ENCODE assay signal across 8 mouse cellular contexts in the genomic region with DNA sequence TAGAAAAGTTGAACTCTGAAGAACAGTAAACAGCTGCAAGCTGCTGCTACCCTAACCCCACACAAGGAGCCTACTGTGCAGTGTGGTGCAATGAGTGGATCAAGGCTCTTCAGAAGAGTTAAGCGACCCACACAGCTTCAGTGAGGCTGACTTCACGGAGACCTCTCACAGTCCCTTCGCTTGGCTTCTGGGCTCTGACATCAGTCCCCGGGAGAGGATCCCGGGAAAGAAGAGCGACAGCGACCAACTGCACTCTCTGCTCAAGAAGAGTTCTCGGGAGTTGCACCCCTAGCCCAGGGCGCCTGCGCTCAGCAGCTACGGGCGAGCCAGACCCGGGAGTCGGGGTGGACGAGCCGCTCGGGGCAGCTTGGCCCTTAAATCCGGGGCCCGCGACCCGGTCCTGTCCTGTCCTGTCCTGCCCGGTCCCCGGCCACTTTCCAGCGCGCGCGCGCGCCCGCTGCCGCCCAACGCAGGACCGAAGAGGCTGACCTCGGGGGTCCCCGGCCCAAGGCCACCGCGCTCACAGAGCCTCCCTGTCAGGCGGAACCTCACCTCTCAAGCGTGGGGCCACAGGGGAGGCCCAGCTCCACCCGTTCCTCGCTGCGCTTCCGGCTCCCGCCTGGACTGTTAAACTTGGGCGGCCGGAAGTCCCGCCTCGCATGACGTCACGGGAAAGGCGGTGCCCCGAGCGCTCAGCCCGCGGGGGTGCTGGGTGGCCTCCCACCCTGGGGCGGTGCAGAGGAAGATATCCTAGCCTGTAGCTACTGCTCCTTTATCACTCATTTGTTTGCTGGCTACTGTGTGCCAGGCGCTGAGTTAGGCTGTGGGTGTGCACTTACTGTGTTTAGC. TPM values are rescaled to one million over a fixed set of nuclear protein-coding genes. Genes with fewer than 3 reads are reported as not detected.
DNase-seq lines count a peak whose midpoint lies in the region; ATAC-seq and TF ChIP-seq lines count a peak whose summit lies in the region.

A gene (minus strand): TSS at position 650 of the 849 bp plus-strand sequence.

- H3K36me3 ChIP-seq in hindbrain, embryonic 14.5 days (replicated peaks; ENCODE audit: control insufficient read depth, insufficient read depth): peaks cover 9% of the 10 kb centered on the region; the same call in 1 of the 2 replicates

- in situ Hi-C loops in Patski (cut with MboI; ENCODE audit: low pct_unique_long_range_greater_than_20kb): no loop called here

- H3K4me3 ChIP-seq in hindbrain, embryonic 14.5 days (replicated peaks; ENCODE audit: low read length): peak within 1 kb of the TSS; percentile 85

- CTCF ChIA-PET in Patski (lab: Charles Lee): interaction anchor here (0.9 kb wide), 1 partner anchor 10 kb away, joined by 3 read pairs; no protein-coding TSS in a partner anchor

- DNase-seq in Patski (ENCODE audit: low read depth, low spot score): peak; percentile 58
- DNase-seq in cerebellum, postnatal 14 days: peak; percentile 87 to 94
- peak; percentile 78 to 84 for DNase-seq in frontal cortex, postnatal 25 days (ENCODE audit: low spot score in 2 of 2)
- DNase-seq in hindbrain, embryonic 14.5 days (ENCODE audit: low spot score): peak; percentile 93
- peak; percentile 90 to 91 for DNase-seq in layer of hippocampus, postnatal 36 days
- DNase-seq in lung, postnatal 36 days: peak; percentile 97
- peak; percentile 94 for DNase-seq in retina, postnatal 1 day
- peak; percentile 92 to 97 for DNase-seq in urinary bladder, adult 18-20 months (ENCODE audit: low spot score in 2 of 2)

- peak; percentile 99 for ATAC-seq in Patski
- ATAC-seq in hindbrain, embryonic 14.5 days (ENCODE audit: low FRiP score): peak; percentile 96

- TF ChIP-seq CTCF in Patski (IDR thresholded peaks at IDR 0.05): no peak

- H3K4me1 ChIP-seq in hindbrain, embryonic 14.5 days (replicated peaks; ENCODE audit: control insufficient read depth, insufficient read depth, low read length): no peaks in the 10 kb centered on the region

- under 1% methylated on average over 57 of the region's 57 CpGs for WGBS in hindbrain, embryonic 14.5 days

- POLR2A ChIA-PET in Patski (lab: Charles Lee): interaction anchor here (0.9 kb wide), 1 partner anchor 14 kb away, joined by 3 read pairs; no protein-coding TSS in a partner anchor

- no peaks in the 10 kb centered on the region for H3K27me3 ChIP-seq in Patski
- H3K27me3 ChIP-seq in hindbrain, embryonic 14.5 days (ENCODE audit: control insufficient read depth, insufficient read depth, low read length): no peaks in the 10 kb centered on the region

- H3K9me3 ChIP-seq in hindbrain, embryonic 14.5 days (ENCODE audit: control insufficient read depth, low read length): no peaks in the 10 kb centered on the region

- peak within 1 kb of the TSS; percentile 60 for H3K4me2 ChIP-seq in hindbrain, embryonic 14.5 days (replicated peaks)

- peak within 1 kb of the TSS; percentile 81 for H3K9ac ChIP-seq in hindbrain, embryonic 14.5 days

- H3K27ac ChIP-seq in hindbrain, embryonic 14.5 days: peak within 1 kb of the TSS; percentile 73

RNA-seq across cellular contexts. Expression of the gene that starts here (rescaled TPM):
- polyA plus RNA-seq in Patski (2021): 24.3 TPM
- 14.9 and 16.1 TPM in 2 replicates for polyA plus RNA-seq in hindbrain, embryonic 14.5 days (2014; fragmentation: Nextera tagmentation; extraction: Ambion mirVana)
- 1 to 10 TPM; 2.1 to 3.1 TPM for total RNA-seq in layer of hippocampus, postnatal 36 days (2021)

Comparison
In these comparisons a context has a peak if more than half of its experiments do, and no peak if none do; other contexts are left out.
1. Peak in every context shown above with its lines: DNase-seq, ATAC-seq, H3K4me3 ChIP-seq and H3K27ac ChIP-seq.